Mouse (Mus musculus) G1E (cell line): Measurements from ENCODE around the gene Dennd1c.

ENCODE experiments used
- CTCF ChIP-seq: IDR thresholded peaks from 2 replicates; pipeline ENCODE4 v1.5.1; 2012; ENCODE audit warnings: low read depth, low read length, inconsistent platforms, mixed read lengths
- GATA1 ChIP-seq: IDR thresholded peaks from 2 replicates; pipeline ENCODE4 v1.6.1; 2012; ENCODE audit warnings: borderline replicate concordance, low read length, inconsistent platforms, mixed read lengths
- GATA2 ChIP-seq: IDR thresholded peaks from 2 replicates; pipeline ENCODE4 v1.6.1; 2012; ENCODE audit warnings: low read depth, low read length, inconsistent platforms, borderline replicate concordance
- TAL1 ChIP-seq: conservative IDR thresholded peaks from 2 replicates; pipeline ENCODE4 v1.6.1; 2012; ENCODE audit warnings: low read depth, low read length, inconsistent platforms, mixed read lengths

DNA sequence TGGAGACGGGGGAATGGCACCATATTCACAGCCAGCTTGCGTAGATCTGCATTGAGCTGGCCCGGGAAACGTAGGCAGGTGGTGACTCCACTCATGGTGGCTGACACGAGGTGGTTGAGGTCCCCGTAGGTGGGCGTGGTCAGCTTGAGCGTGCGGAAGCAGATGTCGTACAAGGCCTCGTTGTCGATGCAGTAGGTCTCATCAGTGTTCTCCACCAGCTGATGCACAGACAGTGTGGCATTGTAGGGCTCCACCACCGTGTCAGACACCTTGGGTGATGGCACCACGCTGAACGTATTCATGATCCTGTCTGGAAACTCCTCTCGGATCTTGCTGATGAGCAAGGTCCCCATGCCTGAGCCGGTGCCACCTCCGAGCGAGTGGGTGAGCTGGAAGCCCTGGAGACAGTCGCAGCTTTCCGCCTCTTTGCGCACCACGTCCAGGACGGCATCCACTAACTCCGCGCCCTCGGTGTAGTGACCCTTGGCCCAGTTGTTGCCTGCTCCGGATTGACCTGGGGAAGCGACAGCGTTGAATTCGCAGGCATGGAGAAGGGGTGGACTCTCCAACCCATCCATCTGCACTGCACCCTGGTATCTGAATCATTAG, 3.0 kb upstream of the Dennd1c start:
- TF ChIP-seq CTCF (no peak), GATA2 (no peak), TAL1 (no peak), GATA1 (no peak)
